Mouse (Mus musculus): ENCODE data around the gene Esrrb.

The Esrrb gene

GRCm38 (mm10) chr12:86422166-86422910 lies 61.4 kb downstream of the Esrrb start:
- no peak for DNase-seq

- DNase-seq = no peak
Measured at GRCm38 (mm10) chr12:86423102-86423501, 62.2 kb downstream of the Esrrb start.

GRCm38 (mm10) chr12:86427585-86427984 lies 66.7 kb downstream of the Esrrb start:
- DNase-seq = no peak

GRCm38 (mm10) chr12:86431671-86432070 lies 70.8 kb downstream of the Esrrb start:
- DNase-seq = no peak

- DNase-seq = peak; percentile 40
Measured at GRCm38 (mm10) chr12:86433371-86433821, 72.5 kb downstream of the Esrrb start.

GRCm38 (mm10) chr12:86435651-86436050 lies 74.7 kb downstream of the Esrrb start:
- no peak for DNase-seq

- no peak for DNase-seq
Measured at GRCm38 (mm10) chr12:86450848-86451247, 89.9 kb downstream of the Esrrb start.

- DNase-seq = no peak
Measured at GRCm38 (mm10) chr12:86455009-86455408, 94.1 kb downstream of the Esrrb start.

- DNase-seq = no peak
Measured at GRCm38 (mm10) chr12:86462742-86463470, 102.0 kb downstream of the Esrrb start.

GRCm38 (mm10) chr12:86464385-86464784 lies 103.5 kb downstream of the Esrrb start:
- no peak for DNase-seq

- DNase-seq = no peak
Measured at GRCm38 (mm10) chr12:86466180-86466579, 105.3 kb downstream of the Esrrb start.

- DNase-seq = no peak
Measured at GRCm38 (mm10) chr12:86469919-86470318, 109.0 kb downstream of the Esrrb start.

- DNase-seq = no peak
Measured at GRCm38 (mm10) chr12:86470912-86471311, 110.0 kb downstream of the Esrrb start.

- no peak for DNase-seq
Measured at GRCm38 (mm10) chr12:86473630-86474029, 112.7 kb downstream of the Esrrb start.

- DNase-seq = no peak
Measured at GRCm38 (mm10) chr12:86475994-86476393, 115.1 kb downstream of the Esrrb start.

- no peak for DNase-seq
Measured at GRCm38 (mm10) chr12:86478908-86479307, 118.0 kb downstream of the Esrrb start.

- DNase-seq = no peak
Measured at GRCm38 (mm10) chr12:86482029-86482428, 121.1 kb downstream of the Esrrb start.

GRCm38 (mm10) chr12:86483413-86483841 lies 122.5 kb downstream of the Esrrb start:
- DNase-seq = no peak

GRCm38 (mm10) chr12:86488005-86488404 lies 127.1 kb downstream of the Esrrb start:
- DNase-seq = no peak

- no peak for DNase-seq
Measured at GRCm38 (mm10) chr12:86490052-86490451, 129.1 kb downstream of the Esrrb start.

- DNase-seq = no peak
Measured at GRCm38 (mm10) chr12:86491500-86491899, 130.6 kb downstream of the Esrrb start.

- no peak for DNase-seq
Measured at GRCm38 (mm10) chr12:86492822-86493221, 131.9 kb downstream of the Esrrb start.

GRCm38 (mm10) chr12:86497126-86497525 lies 136.2 kb downstream of the Esrrb start:
- no peak for DNase-seq

GRCm38 (mm10) chr12:86498765-86499164 lies 137.8 kb downstream of the Esrrb start:
- no peak for DNase-seq
